Mouse (Mus musculus): Measurements from ENCODE around the gene Eppin. TPM values are rescaled to one million over a fixed set of nuclear protein-coding genes. Genes with fewer than 3 reads are reported as not detected.

The Eppin gene
- polyA plus RNA-seq, 1 experiment, result not detected

DNA sequence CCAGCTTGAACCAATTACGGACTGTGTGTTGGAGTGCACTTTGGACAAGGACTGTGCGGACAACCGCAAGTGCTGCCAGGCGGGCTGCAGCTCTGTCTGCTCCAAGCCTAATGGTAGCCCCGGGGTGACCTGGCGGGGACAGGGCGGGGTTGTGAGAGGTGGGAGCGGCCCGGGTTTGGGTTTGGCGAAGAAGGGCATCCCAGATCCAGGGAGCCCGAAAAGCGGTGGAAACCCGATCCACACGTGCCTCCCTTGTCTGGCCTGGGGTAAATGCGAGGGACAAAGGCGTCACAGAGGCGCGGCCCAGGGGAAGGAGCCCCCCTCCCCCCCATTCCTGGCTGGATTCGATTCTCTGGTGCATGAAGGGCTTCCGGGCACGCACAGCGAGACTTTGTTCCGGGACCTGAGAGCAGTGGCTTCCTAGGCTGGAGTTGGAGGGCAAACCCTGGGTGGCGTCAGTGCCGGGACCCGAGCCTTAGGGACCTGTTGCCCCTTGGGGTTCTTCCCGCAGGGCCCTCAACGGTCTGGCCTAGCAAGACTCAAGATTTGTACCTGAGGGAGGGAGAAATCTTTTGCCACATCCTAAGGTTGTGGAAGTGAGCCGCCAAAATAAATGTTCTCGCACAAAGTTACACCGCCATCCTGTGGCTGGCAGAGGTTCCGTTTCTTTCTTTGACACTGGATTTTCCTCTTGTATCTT lies 29.9 kb downstream of the Eppin start:
- Histone ChIP-seq H3K4me3 (ENCODE audit: control insufficient read depth, insufficient read depth, low read length) (peak overlapping the region; percentile 33), H3K27ac (ENCODE audit: control insufficient read depth, insufficient read depth, low read length) (no peak overlapping the region), H3K36me3 (ENCODE audit: control insufficient read depth, insufficient read depth, low read length) (no peaks in the 10 kb centered on the region), H3K27me3 (ENCODE audit: control insufficient read depth, insufficient read depth, low read length) (no peaks in the 10 kb centered on the region; the same call in 1 of the 2 replicates), H3K4me1 (replicated peaks; ENCODE audit: control insufficient read depth, insufficient read depth, low read length) (peaks cover 14% of the 10 kb centered on the region)
- TF ChIP-seq POLR2A (IDR thresholded peaks at IDR 0.05; ENCODE audit: control insufficient read depth, extremely low read depth, insufficient read depth, low read length, poor library complexity) (no peak), CTCF (IDR thresholded peaks at IDR 0.05; ENCODE audit: borderline replicate concordance, control insufficient read depth, extremely low read depth, insufficient read depth, low read length, poor library complexity) (no peak)
- DNase-seq, result peak; percentile 2
- 16% methylated on average over 32 of the region's 32 CpGs for WGBS

DNA sequence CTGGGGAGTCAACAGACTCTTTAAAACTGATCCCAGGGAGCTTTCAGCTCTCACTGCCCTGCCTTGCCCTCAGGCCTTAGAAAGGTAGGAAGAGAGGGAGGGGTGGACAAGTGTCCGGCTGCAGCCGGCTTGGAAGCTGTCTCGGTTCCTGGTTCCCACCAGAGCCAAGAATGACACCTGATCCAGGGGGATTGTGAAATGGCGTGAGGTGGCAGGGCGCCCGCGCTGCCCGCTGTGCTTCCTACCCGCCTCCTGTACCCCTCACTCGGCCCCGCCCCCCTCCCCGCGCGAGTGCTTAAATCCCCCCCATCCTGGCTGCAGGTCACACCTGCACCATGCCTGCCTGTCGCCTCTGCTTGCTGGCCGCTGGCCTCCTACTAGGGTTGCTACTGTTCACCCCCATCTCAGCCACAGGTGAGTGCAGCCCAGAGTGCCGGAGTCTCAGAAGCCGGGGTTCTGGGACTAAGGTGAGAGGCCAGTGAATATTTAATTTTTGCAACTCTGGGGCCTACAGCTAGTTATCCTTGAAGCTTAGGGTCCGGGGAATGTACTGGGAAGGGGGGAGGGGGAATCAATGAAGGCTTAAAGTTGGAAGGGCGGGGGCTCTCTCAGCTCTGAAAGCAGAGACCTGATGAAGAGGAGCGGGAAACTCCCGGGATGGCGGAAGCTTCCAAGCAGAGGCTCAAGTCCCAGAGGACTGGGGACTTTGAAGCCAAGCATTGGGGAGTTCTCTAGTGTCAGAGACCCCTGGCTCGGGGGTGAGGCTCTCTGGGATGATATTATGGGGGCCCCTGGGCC lies 30.8 kb downstream of the Eppin start, which contains the start of gene Wfdc2:
Gene Wfdc2, plus strand, starts transcription at position 23 of the 798 bp plus-strand sequence.
- Histone ChIP-seq H3K27me3 (ENCODE audit: control insufficient read depth, insufficient read depth, low read length) (no peaks in the 10 kb centered on the region; the same call in 1 of the 2 replicates), H3K27ac (ENCODE audit: control insufficient read depth, insufficient read depth, low read length) (no peak within 1 kb of the TSS), H3K4me1 (replicated peaks; ENCODE audit: control insufficient read depth, insufficient read depth, low read length) (peaks cover 14% of the 10 kb centered on the region), H3K4me3 (ENCODE audit: control insufficient read depth, insufficient read depth, low read length) (peak within 1 kb of the TSS; percentile 33; the same call in 1 of the 2 replicates), H3K36me3 (ENCODE audit: control insufficient read depth, insufficient read depth, low read length) (no peaks in the 10 kb centered on the region)
- 81% methylated on average over 24 of the region's 24 CpGs for WGBS
- no peak for TF ChIP-seq CTCF (IDR thresholded peaks at IDR 0.05; ENCODE audit: borderline replicate concordance, control insufficient read depth, extremely low read depth, insufficient read depth, low read length, poor library complexity)
- TF ChIP-seq POLR2A (IDR thresholded peaks at IDR 0.05; ENCODE audit: control insufficient read depth, extremely low read depth, insufficient read depth, low read length, poor library complexity), result no peak
- DNase-seq, result no peak

DNA sequence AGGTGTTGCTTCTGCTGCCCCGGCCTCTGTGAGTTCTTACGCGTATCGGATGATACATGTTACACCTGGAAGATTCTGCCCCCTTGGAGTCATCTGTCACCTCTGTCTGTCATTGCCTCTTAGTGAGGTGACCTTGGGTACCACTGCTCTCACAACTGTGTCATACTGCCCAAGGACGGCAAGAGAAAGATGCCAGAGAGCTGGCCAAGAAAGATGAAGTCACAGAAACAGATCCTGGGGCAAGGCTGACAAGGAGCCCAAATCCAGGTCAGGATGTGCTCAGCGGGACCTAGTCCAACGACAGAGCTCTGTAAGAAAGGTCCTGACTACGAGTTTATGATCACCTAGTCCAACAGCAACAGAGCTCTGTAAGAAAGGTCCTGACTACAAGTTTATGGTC lies 33.3 kb downstream of the Eppin start:
- Histone ChIP-seq H3K4me1 (replicated peaks; ENCODE audit: control insufficient read depth, insufficient read depth, low read length) (peaks cover 14% of the 10 kb centered on the region), H3K36me3 (ENCODE audit: control insufficient read depth, insufficient read depth, low read length) (no peaks in the 10 kb centered on the region), H3K27ac (ENCODE audit: control insufficient read depth, insufficient read depth, low read length) (no peak overlapping the region), H3K4me3 (ENCODE audit: control insufficient read depth, insufficient read depth, low read length) (no peak overlapping the region), H3K27me3 (ENCODE audit: control insufficient read depth, insufficient read depth, low read length) (no peaks in the 10 kb centered on the region; the same call in 1 of the 2 replicates)
- 82% methylated on average over 8 of the region's 8 CpGs for WGBS
- TF ChIP-seq CTCF (IDR thresholded peaks at IDR 0.05; ENCODE audit: borderline replicate concordance, control insufficient read depth, extremely low read depth, insufficient read depth, low read length, poor library complexity), result no peak
- no peak for TF ChIP-seq POLR2A (IDR thresholded peaks at IDR 0.05; ENCODE audit: control insufficient read depth, extremely low read depth, insufficient read depth, low read length, poor library complexity)
- DNase-seq, result no peak

DNA sequence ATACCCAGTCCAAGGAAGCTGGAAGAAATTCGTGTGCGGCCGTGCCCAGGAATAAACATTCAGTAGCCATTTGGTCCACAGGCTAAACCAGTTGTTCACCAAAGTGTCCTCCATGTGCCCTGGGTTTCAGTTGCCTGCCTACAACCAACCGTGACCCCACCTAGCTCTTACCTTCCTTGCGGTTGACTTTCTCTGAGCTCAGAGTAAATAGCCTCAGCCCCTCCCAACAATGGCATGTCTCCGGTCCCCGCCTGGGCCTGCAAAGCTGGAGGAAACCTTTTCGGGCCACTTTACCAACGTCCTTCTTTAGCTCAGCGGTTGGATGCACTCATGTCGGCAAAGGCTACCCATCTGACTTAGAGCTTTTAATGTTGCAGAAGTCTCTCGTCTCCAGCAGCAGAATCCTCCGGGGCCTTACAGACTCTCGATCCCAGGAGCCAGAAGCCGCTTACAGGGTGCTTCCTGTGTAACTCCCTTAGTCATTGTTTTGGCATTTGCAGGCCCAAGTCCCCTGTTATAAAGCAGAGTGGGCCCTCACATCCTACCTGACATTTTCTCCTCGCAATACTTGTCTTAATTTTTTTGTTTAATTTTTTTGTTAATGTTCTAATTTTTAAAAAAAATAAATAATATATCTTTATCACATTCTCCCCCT lies 34.3 kb downstream of the Eppin start:
- no peak overlapping the region for H3K4me3 ChIP-seq (ENCODE audit: control insufficient read depth, insufficient read depth, low read length)
- H3K27me3 ChIP-seq (ENCODE audit: control insufficient read depth, insufficient read depth, low read length), result no peaks in the 10 kb centered on the region; the same call in 1 of the 2 replicates
- no peaks in the 10 kb centered on the region for H3K36me3 ChIP-seq (ENCODE audit: control insufficient read depth, insufficient read depth, low read length)
- WGBS, result 26% methylated on average over 16 of the region's 16 CpGs
- H3K4me1 ChIP-seq (replicated peaks; ENCODE audit: control insufficient read depth, insufficient read depth, low read length), result peaks cover 14% of the 10 kb centered on the region
- no peak for DNase-seq
- no peak overlapping the region for H3K27ac ChIP-seq (ENCODE audit: control insufficient read depth, insufficient read depth, low read length)
- TF ChIP-seq POLR2A (IDR thresholded peaks at IDR 0.05; ENCODE audit: control insufficient read depth, extremely low read depth, insufficient read depth, low read length, poor library complexity), result no peak
- no peak for TF ChIP-seq CTCF (IDR thresholded peaks at IDR 0.05; ENCODE audit: borderline replicate concordance, control insufficient read depth, extremely low read depth, insufficient read depth, low read length, poor library complexity)

DNA sequence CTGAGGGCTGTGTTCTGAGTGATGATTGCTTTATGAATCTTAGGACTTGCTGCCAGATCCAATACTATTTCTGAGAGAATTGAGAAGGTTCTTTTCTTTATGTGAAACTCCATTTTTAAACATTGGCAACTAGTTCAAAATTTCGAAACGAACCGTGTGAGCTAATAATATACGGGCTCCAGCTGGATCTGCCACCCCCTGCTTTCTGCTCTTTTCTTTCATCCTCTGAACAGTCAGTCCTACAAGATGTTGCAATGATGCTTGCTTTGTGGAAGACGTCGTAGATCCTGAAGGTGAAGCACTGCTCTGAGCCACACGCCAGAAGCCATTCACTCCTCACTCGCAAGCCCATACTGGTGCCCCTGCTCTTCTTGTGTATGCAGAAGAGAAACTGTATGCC lies 35.0 kb downstream of the Eppin start:
- no peak overlapping the region for H3K4me3 ChIP-seq (ENCODE audit: control insufficient read depth, insufficient read depth, low read length)

DNA sequence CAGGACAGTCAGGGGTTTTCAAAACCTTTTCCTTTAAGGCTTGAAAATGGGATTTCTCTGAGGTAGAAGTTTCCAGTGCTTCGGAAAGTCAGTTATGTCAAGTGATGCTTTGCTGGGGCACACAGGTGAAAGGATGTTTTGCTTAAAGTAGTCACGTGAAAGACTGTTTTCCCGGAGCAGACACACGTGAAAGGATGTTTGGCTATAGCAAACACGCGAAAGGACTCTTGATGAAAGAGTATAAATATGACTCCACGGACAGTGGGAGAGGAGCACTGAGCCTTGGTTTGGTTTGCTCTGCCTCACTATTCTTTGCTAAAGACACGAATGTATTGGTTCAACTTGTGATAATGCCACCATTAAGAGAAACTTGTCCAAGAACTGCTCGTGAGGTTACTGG lies 41.9 kb downstream of the Eppin start:
- Histone ChIP-seq H3K27me3 (ENCODE audit: control insufficient read depth, insufficient read depth, low read length) (no peaks in the 10 kb centered on the region), H3K36me3 (ENCODE audit: control insufficient read depth, insufficient read depth, low read length) (no peaks in the 10 kb centered on the region), H3K4me1 (replicated peaks; ENCODE audit: control insufficient read depth, insufficient read depth, low read length) (no peaks in the 10 kb centered on the region; the same call in 1 of the 2 replicates), H3K4me3 (ENCODE audit: control insufficient read depth, insufficient read depth, low read length) (no peak overlapping the region), H3K27ac (ENCODE audit: control insufficient read depth, insufficient read depth, low read length) (no peak overlapping the region)
- no peak for DNase-seq
- 93% methylated on average over 9 of the region's 9 CpGs for WGBS
- TF ChIP-seq POLR2A (IDR thresholded peaks at IDR 0.05; ENCODE audit: control insufficient read depth, extremely low read depth, insufficient read depth, low read length, poor library complexity) (no peak), CTCF (IDR thresholded peaks at IDR 0.05; ENCODE audit: borderline replicate concordance, control insufficient read depth, extremely low read depth, insufficient read depth, low read length, poor library complexity) (no peak)

More for the DNA sequence above, 35.0 kb downstream of the Eppin start:
- no peaks in the 10 kb centered on the region for H3K36me3 ChIP-seq (ENCODE audit: control insufficient read depth, insufficient read depth, low read length)
- 85% methylated on average over 8 of the region's 8 CpGs for WGBS
- DNase-seq, result no peak
- H3K27ac ChIP-seq (ENCODE audit: control insufficient read depth, insufficient read depth, low read length), result no peak overlapping the region
- peaks cover 11% of the 10 kb centered on the region for H3K4me1 ChIP-seq (replicated peaks; ENCODE audit: control insufficient read depth, insufficient read depth, low read length)
- TF ChIP-seq POLR2A (IDR thresholded peaks at IDR 0.05; ENCODE audit: control insufficient read depth, extremely low read depth, insufficient read depth, low read length, poor library complexity), result no peak
- TF ChIP-seq CTCF (IDR thresholded peaks at IDR 0.05; ENCODE audit: borderline replicate concordance, control insufficient read depth, extremely low read depth, insufficient read depth, low read length, poor library complexity), result no peak
- no peaks in the 10 kb centered on the region; the same call in 1 of the 2 replicates for H3K27me3 ChIP-seq (ENCODE audit: control insufficient read depth, insufficient read depth, low read length)

Data from thymus, adult 2 months (tissue).